Mouse (Mus musculus) hindbrain, postnatal 0 days (tissue): ENCODE measurements around the gene Thbs4. TPM values are rescaled to one million over a fixed set of nuclear protein-coding genes. Genes with fewer than 3 reads are reported as not detected.

Experiments
- ATAC-seq: fragments of 200-750 bp; cut with Nextera tagmentation; 2 replicates; pipeline ENCODE4 v1.8.0; 2017; ENCODE audit warnings: mild to moderate bottlenecking, moderate TSS enrichment, moderate library complexity
- DNase-seq: peaks from one replicate; pipeline ENCODE4 v3.0.0-alpha.2; 2015; ENCODE audit warnings: low spot score
- H3K27ac ChIP-seq: fragments of 300-500 bp; sonication (generic); 2 replicates; pipeline ENCODE4 v1.5.1; 2014; ENCODE audit warnings: mild to moderate bottlenecking
- H3K27me3 ChIP-seq: fragments of 300-500 bp; sonication (generic); 2 replicates; pipeline ENCODE4 v1.6.1; 2014; ENCODE audit warnings: low read length, mixed read lengths; ENCODE audit not compliant: insufficient read depth
- H3K36me3 ChIP-seq: fragments of 300-500 bp; sonication (generic); 2 replicates; pipeline ENCODE4 v1.6.1; 2014; ENCODE audit warnings: low read length, mixed read lengths; ENCODE audit not compliant: insufficient read depth
- H3K4me1 ChIP-seq: fragments of 300-500 bp; sonication (generic); 2 replicates; pipeline ENCODE4 v1.6.1; 2014; ENCODE audit warnings: antibody characterized with exemption, low read length, mixed read lengths; ENCODE audit not compliant: insufficient read depth
- H3K4me2 ChIP-seq: fragments of 300-500 bp; sonication (generic); 2 replicates; pipeline ENCODE4 v1.6.1; 2014; ENCODE audit warnings: low read depth, mild to moderate bottlenecking, low read length, moderate library complexity, mixed read lengths
- H3K4me3 ChIP-seq: fragments of 300-500 bp; sonication (generic); 2 replicates; pipeline ENCODE4 v1.5.1; 2014; ENCODE audit warnings: low read length
- H3K9ac ChIP-seq: fragments of 300-500 bp; sonication (generic); replicated peaks from 2 replicates; pipeline ENCODE4 v1.6.1; 2014; ENCODE audit warnings: mild to moderate bottlenecking, low read length, moderate library complexity, mixed read lengths
- H3K9me3 ChIP-seq: fragments of 300-500 bp; sonication (generic); 2 replicates; pipeline ENCODE4 v1.6.1; 2016; ENCODE audit warnings: low read length, mixed read lengths
- CTCF ChIP-seq: IDR thresholded peaks from 2 replicates; pipeline ENCODE4 v1.5.1; 2016; ENCODE audit warnings: antibody characterized with exemption, control low read depth, low read depth
- WGBS: fragments of 180-500 bp; shearing (Covaris S2); extraction: QIAGEN DNeasy Blood & Tissue Kit; methylation state at CpG from one replicate; pipeline ENCODE4 v1.1.7; 2014; 5-methylcytosine and 5-hydroxymethylcytosine counted together
- polyA plus RNA-seq: library from polyadenylated mRNA; unstranded; fragments of >200 nt; fragmentation: Nextera tagmentation; extraction: Ambion mirVana; gene quantifications from 2 replicates; pipeline ENCODE4 v1.2.1, GENCODE M21; 2015
- total RNA-seq: library from RNA; depleted of rRNA; stranded (reverse); fragments of >200 nt; gene quantifications from 2 replicates; pipeline ENCODE4 v1.2.3, GENCODE M21; 2014

The Thbs4 gene
- total and polyA plus RNA-seq, 2 experiments from 2014 or later = 0.94 to 1.3 TPM

DNA sequence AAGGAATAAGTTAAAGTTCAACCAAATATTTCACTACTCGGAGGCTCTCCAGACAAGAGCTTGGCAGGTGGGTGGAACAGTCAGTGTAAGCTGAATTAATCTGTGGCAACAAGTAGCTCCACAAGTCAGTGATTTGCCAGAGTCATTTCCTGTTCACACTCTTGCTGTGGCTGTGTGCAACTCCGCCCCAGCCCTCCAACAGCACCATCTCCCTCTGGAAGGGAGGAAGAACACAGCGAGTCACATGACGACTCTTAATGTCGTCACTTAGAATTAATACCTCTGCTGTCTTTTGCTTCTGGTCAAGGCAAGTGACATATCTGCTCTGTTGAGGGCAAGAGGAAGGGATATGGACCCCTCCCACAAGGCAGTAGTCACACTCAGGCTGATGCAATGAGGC lies 72.2 kb downstream of the Thbs4 start:
- DNase-seq (no peak), ATAC-seq (no peak)
- Histone ChIP-seq H3K4me3 (no peak overlapping the region), H3K27me3 (no peaks in the 10 kb centered on the region), H3K36me3 (no peaks in the 10 kb centered on the region), H3K9ac (no peak overlapping the region), H3K4me2 (no peak overlapping the region), H3K9me3 (no peaks in the 10 kb centered on the region), H3K27ac (no peak overlapping the region), H3K4me1 (no peaks in the 10 kb centered on the region)
- WGBS = 72% methylated on average over 5 of the region's 5 CpGs
- no peak for TF ChIP-seq CTCF

DNA sequence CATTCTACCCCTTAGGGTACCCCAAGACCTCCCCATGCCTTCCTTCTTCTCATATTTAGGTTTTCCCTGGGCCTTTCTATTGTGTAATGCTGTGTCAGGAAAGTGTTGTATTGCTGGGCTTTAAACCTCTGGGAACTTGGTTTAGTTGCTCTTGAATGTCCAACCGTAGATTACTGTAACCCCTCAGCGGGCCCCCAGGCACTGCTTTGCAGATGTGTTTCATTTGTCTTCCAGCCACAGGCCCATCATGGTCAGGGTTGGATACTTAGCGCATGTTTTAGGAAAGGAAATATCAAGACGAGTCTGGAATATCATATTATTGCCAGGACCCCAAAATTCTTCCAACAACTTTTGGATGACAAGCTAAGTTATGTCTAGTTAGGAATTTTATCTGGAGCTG lies 73.6 kb downstream of the Thbs4 start:
- Histone ChIP-seq H3K27ac (no peak overlapping the region), H3K9me3 (no peaks in the 10 kb centered on the region), H3K4me2 (no peak overlapping the region), H3K9ac (no peak overlapping the region), H3K4me1 (no peaks in the 10 kb centered on the region), H3K36me3 (no peaks in the 10 kb centered on the region), H3K27me3 (no peaks in the 10 kb centered on the region), H3K4me3 (no peak overlapping the region)
- no peak for ATAC-seq
- no peak for DNase-seq
- no peak for TF ChIP-seq CTCF
- 90% methylated on average over 4 of the region's 4 CpGs for WGBS

DNA sequence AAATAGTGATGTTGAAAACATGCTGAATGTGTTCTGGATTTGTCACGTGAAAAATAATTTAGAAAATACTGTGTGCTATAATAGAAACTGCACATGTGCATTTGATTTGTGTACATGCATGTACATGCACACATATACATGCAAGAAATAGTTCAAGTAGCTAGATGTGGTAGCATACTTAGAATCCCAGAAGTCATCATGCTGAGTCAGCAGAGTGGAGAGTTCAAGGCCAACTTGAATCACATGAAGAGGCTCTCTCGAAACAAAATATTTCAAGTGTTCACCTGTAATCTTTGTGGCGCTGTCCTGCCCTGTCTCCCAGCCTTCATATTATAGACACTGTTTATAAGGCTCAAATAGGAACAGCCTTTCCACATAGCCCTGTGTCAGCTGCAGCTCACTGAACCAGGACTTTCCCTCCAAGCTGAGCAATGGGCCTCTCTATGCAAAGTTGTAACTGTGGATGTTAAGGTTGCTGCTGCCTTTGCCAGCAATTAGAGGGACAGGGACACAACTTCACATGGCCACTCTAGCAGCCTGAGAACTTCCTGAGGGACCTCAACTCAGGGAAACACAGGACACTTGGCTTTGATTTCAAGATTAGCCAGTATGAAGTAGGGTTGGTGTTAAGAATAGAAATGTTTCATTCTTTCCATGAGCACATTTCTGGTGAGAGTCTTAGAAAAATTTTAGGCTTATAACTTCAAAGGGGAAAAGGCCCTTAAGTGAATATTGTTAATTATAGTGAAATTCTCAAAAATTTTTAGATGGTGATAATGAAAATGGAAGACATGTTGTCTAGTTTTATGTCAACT lies 76.6 kb downstream of the Thbs4 start:
- WGBS = 97% methylated on average over 3 of the region's 3 CpGs

DNA sequence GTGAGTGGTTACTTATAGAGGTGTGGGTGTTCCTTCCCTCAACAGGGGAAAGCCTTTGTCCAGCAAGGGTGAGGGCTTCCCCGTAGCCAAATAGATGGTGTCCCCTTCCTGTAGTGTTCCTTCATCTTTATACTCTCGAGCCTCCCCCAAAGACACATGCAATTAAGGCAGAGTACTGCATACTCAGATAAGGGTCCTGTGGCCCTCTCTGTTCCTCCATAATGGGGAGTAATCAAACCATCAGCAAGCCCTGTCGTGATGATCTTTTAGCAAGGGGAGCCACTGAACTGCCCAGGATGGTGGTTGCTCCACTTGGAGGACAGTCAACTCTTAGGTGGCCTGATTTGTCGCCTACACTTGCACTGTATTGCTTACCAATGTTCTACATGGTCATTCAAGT lies 82.0 kb downstream of the Thbs4 start:
- ATAC-seq (no peak), DNase-seq (no peak)
- H3K27ac ChIP-seq = no peak overlapping the region
- no peaks in the 10 kb centered on the region for H3K27me3 ChIP-seq
- H3K4me3 ChIP-seq = no peak overlapping the region
- no peak for TF ChIP-seq CTCF
- H3K36me3 ChIP-seq = peaks cover 13% of the 10 kb centered on the region
- H3K4me2 ChIP-seq = no peak overlapping the region
- no peak overlapping the region for H3K9ac ChIP-seq
- no peaks in the 10 kb centered on the region for H3K4me1 ChIP-seq
- WGBS = 92% methylated on average over 4 of the region's 4 CpGs
- no peaks in the 10 kb centered on the region for H3K9me3 ChIP-seq

More for the DNA sequence above, 76.6 kb downstream of the Thbs4 start:
- Histone ChIP-seq H3K9me3 (no peaks in the 10 kb centered on the region), H3K4me2 (no peak overlapping the region), H3K4me1 (no peaks in the 10 kb centered on the region), H3K9ac (no peak overlapping the region), H3K27me3 (no peaks in the 10 kb centered on the region), H3K4me3 (no peak overlapping the region), H3K36me3 (no peaks in the 10 kb centered on the region), H3K27ac (no peak overlapping the region)
- TF ChIP-seq CTCF = no peak
- ATAC-seq = no peak
- DNase-seq = no peak

DNA sequence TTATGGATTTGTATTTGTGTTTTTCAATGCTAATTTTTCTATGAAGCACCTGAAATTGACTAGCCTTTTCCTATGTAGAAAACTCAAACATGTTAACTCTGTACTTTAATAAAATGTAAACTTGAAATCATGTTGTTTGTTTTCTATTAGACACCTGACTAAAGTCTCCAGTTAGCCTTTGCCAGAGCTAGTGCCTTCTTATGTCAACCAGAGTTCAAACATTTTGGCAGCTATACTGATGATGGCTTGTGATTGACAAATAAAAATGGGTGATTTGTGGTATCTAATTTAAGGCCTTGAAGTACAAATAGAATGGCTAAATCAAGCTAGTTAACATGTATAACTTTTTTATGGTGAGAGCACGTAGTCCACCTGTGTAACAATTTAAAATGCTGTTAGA lies 82.8 kb downstream of the Thbs4 start:
- no peak overlapping the region for H3K4me3 ChIP-seq
- peaks cover 14% of the 10 kb centered on the region for H3K36me3 ChIP-seq
- TF ChIP-seq CTCF = no peak
- H3K27ac ChIP-seq = no peak overlapping the region
- 94% methylated on average over 1 of the region's 1 CpGs for WGBS
- DNase-seq (no peak), ATAC-seq (no peak)
- H3K27me3 ChIP-seq = no peaks in the 10 kb centered on the region
- no peak overlapping the region for H3K4me2 ChIP-seq
- H3K9ac ChIP-seq = no peak overlapping the region
- H3K9me3 ChIP-seq = no peaks in the 10 kb centered on the region
- no peaks in the 10 kb centered on the region for H3K4me1 ChIP-seq

DNA sequence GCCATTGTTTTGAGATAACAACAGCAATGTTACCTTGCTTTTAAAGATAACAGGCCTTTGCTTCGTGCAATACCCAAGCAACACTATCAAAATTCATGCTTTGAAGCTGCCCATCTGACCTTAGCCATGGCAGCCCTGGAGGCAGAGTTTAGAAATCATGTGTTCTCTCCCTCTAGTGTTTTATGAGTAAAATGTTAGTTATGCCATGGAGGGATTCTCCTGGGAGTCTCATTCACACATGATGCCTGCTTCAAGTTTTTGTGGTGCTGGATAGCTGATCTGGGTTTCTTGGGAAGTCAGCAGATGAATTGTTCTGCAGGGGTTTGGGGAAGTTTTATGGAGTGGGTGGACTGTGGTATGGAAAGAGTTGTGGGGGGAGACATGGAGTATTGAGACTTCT lies 84.3 kb downstream of the Thbs4 start:
- H3K4me1 ChIP-seq = no peaks in the 10 kb centered on the region
- H3K27ac ChIP-seq = no peak overlapping the region
- 78% methylated on average over 1 of the region's 1 CpGs for WGBS
- H3K4me2 ChIP-seq = no peak overlapping the region
- DNase-seq = no peak
- no peak overlapping the region for H3K4me3 ChIP-seq
- peaks cover 22% of the 10 kb centered on the region for H3K36me3 ChIP-seq
- no peaks in the 10 kb centered on the region for H3K27me3 ChIP-seq
- H3K9me3 ChIP-seq = no peaks in the 10 kb centered on the region
- no peak for TF ChIP-seq CTCF
- no peak for ATAC-seq
- no peak overlapping the region for H3K9ac ChIP-seq

DNA sequence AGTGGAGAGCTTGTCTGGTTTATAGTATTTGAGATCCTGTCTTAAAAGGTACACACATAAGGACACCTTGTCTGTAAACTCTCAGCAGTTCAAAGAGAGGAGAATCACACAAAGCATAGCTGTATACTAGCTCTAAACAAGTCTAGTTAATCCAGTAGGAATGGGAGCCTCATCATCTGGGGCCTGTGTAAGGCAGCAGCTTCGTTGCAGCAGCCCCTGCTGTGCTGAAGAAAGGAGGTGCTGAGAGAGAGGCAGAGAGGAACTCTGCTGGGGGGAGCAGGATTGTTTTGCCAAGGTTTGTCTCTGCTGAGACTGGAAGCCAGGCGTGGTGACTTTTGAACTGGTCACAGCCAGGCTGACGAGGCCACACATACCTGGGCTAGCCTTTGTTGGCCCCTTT lies 85.1 kb downstream of the Thbs4 start:
- H3K36me3 ChIP-seq = peaks cover 22% of the 10 kb centered on the region
- H3K27me3 ChIP-seq = no peaks in the 10 kb centered on the region
- WGBS = 20% methylated on average over 3 of the region's 3 CpGs
- TF ChIP-seq CTCF = no peak
- H3K27ac ChIP-seq = no peak overlapping the region
- DNase-seq (no peak), ATAC-seq (no peak)
- no peak overlapping the region for H3K4me3 ChIP-seq
- no peak overlapping the region for H3K4me2 ChIP-seq
- no peaks in the 10 kb centered on the region for H3K4me1 ChIP-seq
- no peak overlapping the region for H3K9ac ChIP-seq
- no peaks in the 10 kb centered on the region for H3K9me3 ChIP-seq
